Mouse (Mus musculus) heart, embryonic 11.5 days (tissue): ENCODE measurements around the gene Psmc4. TPM values are rescaled to one million over a fixed set of nuclear protein-coding genes. Genes with fewer than 3 reads are reported as not detected.

Experiments
- polyA plus RNA-seq: library from polyadenylated mRNA; unstranded; fragments of >200 nt; fragmentation: Nextera tagmentation; extraction: Ambion mirVana; gene quantifications from 2 replicates; pipeline ENCODE4 v1.2.1, GENCODE M21; 2014

Psmc4 gene
- polyA plus RNA-seq, 1 experiment from 2014 or later = 276 TPM

Other genes with a start within 250 kb of the Psmc4 start
- 1.5 and 2.1 TPM in 2 replicates for gene Zfp626, start 242.9 kb downstream of the Psmc4 start, polyA plus RNA-seq
- gene Zfp59, start 211.5 kb downstream of the Psmc4 start, polyA plus RNA-seq = 5.5 and 6.5 TPM in 2 replicates
- gene Zfp607a, start 192.6 kb downstream of the Psmc4 start, polyA plus RNA-seq = 3.1 and 3.7 TPM in 2 replicates
- 7.5 and 8.1 TPM in 2 replicates for gene Zfp974, start 120.6 kb downstream of the Psmc4 start, polyA plus RNA-seq
- gene Zfp780b, start 70.9 kb downstream of the Psmc4 start, polyA plus RNA-seq = 11.8 and 13.8 TPM in 2 replicates
- gene Zfp850, start 36.0 kb downstream of the Psmc4 start, polyA plus RNA-seq = 2.7 and 5.4 TPM in 2 replicates
- 0.24 TPM in 1 of 2 replicates, not detected in the other for gene Fcgbp, start 21.1 kb upstream of the Psmc4 start, polyA plus RNA-seq
- gene 9530053A07Rik, start 79.4 kb upstream of the Psmc4 start, polyA plus RNA-seq = not detected in 2 replicates
- 23.9 and 32.3 TPM in 2 replicates for gene Fbl, start 119.6 kb upstream of the Psmc4 start, polyA plus RNA-seq
- 8.5 and 9.9 TPM in 2 replicates for gene Dyrk1b, start 129.4 kb upstream of the Psmc4 start, polyA plus RNA-seq
- gene Eid2, start 217.8 kb upstream of the Psmc4 start, polyA plus RNA-seq = 5.4 TPM in 2 replicates
- 6.3 and 8.1 TPM in 2 replicates for gene Eid2b, start 227.6 kb upstream of the Psmc4 start, polyA plus RNA-seq
- not detected in 2 replicates for gene Selenov, start 241.1 kb upstream of the Psmc4 start, polyA plus RNA-seq